Mouse (Mus musculus): ENCODE results near the gene Gpm6b.

Gpm6b gene

DNA sequence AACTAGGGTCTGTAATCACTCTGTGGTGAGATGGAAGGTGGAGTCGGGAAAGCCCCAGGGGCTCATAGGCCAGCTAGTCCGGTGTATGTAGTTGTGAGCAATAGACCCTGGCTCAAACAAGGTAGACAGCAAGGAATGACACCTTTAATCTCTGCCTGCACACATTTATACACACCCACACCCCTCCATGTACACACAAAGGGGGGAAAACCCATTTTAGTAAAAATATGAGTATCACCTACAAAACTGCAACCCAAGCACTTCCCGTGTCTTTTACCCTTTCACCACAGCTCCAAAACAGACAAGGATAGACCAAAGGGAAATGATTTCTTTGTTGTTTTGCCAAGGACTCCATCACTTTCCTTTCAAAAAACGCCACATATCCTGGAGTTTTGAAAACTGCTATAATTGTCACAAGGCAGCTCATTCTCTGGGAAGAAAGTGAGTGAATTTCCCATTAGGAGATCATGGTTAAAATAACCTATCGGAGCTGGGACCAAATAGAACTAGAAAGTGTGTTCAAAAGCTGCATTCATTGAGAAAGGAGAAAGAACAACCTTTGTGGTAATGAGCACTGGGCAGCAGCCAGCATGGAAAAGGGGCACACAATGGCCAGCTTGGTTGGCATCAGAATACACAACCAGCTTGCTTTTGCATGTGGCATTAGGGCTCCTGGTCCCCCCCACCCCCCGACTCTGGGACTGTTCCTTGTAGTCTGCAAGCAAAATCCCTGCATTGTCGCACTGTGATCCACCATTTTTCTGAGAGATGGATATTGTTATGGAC is 68.9 kb downstream of the Gpm6b start:
- no peak for DNase-seq

DNA sequence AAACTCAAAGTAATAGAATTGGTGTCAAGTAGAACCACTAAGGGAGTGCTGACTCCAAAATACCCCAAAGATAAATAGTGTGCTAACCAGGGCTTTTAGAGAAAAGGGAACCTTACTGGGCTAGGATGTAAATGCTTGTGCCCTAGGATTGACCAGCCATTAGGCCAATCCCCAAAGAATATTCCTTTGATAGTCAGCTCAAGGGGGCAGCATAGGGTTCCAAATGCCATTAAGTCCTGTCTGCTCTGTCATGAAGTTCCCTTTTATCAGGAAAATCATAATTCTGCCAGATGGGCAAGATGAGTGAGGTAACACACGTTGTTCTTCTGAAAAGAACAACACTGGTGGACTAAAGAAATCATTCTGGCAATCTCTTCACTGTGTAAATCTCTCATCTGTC is 70.1 kb downstream of the Gpm6b start:
- no peak for DNase-seq

DNA sequence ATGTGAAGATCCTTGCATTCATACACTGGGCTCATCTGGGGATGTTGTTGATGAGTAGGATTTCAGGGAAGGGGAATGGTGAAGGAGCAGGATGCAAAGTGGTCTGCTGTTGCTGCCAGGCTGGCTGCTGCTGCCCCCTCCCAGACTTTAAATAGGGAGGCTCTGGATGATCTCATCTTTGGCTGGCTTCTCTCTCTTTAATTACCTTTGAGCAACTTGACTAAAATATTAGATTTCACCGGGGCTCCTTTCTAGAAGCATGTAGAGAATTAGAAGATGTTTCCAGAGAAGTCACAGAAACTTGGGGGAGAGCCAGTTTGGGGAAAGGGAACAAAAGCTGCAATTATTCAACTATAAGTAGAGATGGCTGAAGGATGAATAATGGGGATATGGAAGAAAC is 76.5 kb downstream of the Gpm6b start:
- DNase-seq = no peak

DNA sequence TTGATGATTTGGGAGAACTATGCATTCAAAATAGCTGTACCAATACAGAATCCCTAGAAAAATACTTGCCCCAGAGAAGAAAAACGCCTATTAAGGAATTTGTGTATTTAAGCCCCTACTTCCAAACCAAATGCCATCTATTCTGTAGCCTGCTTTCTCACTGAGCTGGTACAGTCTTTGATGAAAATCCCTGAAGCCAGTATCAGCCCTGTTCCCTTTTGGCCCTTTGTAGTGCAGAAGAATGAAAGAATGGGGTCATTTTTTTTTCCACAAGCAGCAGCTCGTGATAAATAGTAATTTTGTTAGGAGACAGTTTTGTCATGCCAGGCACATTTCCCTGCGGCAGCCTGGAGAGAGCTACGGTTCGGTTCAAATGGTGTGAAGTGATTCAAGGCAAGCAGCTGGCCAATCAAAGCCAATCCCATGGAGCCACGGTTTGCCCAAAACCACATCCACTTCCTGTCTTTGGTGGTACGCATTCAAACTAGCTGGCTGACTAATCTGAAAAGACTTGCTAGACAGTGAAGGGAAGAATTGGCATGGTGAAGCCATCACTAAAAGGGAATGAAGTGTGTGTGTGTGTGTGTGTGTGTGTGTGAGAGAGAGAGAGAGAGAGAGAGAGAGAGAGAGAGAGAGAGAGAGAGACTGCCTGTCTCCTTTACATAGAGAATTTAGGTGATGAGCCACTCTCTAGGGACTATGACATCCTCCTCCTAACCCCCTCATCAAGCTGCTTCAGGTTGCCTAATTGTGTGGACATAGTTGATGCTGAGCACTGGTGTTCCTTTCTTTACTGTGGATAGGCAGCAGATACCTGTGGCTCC is 78.1 kb downstream of the Gpm6b start:
- DNase-seq = no peak

DNA sequence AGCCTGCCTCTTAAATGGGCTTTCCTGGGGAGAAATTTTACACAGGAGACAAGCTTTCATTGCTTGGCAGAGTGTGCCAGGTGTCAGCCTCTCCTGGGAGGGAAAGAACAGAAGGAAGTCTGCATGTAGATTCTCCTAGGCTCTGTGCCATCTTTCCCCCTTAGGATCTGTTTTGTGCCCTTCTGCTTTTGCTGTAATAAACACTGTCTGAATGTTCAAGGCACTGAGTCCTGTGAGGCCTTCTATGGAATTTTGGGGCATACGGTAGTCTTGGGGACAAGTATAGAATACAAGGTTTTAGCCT is 78.6 kb downstream of the Gpm6b start:
- DNase-seq = no peak

DNA sequence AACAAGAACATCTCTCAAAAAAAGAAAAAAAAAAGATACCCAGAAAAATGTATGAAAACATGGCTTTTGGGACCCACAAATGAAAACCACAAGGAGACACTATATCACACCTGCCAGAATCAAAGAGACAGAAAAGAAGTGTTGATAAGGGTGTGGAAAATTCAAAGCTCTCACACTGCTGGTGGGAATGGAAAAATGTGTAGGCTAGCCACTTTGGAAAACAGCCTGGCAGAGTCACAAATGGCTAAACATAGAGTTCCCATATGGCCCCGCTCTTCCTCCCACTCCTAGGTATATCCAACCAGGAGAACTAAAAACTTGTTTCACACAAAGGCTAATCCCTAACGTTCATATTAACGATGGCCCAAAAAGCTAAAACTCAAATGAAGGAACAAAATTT is 84.5 kb downstream of the Gpm6b start:
- no peak for DNase-seq

DNA sequence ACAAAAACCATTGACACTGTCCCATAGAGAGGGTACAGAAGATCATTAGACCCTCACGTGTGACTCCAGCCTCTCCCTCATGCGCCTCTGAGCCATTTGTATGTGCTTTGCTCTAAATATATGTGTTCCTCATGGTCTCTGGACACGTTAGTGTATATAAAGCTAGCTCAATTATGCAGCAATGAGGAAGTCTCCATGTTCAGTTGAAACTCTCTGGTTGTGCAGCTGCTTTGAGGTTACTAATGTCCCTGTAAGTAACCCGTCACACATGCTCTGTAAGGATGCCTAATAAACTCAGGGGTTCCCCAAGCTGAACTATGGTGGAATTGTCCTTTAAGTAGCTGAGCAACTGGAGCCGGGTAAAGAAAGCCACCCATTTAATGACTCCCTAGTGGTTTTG is 88.9 kb downstream of the Gpm6b start:
- no peak for DNase-seq

DNA sequence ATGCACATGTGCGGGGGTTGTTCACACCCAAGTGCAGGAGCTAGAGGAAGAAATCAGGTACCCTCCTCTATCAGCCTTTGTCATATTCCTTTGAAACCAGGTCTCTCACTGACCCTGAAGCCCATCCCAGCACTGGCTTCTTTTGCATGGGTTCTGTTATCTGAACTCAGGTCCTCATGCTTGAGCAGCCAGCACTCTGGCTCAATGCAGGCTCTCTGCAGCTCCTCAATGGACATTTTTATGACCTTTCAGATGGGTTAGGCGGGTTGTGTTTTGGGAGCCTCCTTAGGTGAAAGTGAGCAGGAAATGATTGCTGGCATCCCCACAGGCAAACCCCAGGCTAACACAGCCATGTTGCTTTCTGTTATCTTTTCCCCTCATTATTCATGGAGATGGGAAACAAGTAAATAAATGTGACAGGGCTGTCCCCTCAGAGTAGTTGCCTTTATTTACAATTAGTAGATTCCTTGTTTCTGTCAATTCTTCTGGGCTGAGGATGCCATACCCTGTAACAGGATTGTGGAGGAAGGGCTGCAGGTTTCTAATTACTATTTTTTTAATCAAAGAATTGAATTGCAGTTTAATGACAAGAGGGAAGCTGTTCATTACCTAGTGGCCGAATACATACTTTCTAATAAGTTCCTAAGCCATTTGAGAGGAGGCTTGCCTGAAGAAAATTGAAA is 89.6 kb downstream of the Gpm6b start:
- no peak for DNase-seq

DNA sequence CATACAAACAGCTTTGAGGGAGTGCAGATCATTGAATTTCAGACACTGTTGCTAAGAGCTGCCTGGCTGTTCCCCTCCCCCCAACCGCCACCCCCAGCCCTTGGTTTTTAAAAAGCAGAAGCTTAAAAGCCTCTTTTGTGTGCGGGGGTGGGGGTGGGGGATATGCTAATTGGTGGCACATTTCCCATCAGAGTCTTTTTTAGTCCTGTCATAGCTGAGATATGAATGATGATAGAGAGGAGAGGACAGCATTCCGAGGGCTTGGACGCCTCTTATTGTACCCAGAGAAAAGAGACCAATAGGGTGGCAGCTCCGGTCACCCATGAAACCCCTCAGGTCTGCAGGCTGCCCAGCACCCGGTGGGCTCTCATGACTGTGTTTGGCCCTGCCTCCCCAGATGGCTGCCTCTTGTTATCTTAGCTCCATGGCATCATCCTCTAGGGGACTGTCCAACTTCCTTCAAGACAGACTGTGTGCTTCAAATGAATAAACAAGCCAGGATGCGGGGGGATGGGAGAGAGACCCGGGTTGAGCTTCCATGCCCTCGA is 90.3 kb downstream of the Gpm6b start:
- no peak for DNase-seq

DNA sequence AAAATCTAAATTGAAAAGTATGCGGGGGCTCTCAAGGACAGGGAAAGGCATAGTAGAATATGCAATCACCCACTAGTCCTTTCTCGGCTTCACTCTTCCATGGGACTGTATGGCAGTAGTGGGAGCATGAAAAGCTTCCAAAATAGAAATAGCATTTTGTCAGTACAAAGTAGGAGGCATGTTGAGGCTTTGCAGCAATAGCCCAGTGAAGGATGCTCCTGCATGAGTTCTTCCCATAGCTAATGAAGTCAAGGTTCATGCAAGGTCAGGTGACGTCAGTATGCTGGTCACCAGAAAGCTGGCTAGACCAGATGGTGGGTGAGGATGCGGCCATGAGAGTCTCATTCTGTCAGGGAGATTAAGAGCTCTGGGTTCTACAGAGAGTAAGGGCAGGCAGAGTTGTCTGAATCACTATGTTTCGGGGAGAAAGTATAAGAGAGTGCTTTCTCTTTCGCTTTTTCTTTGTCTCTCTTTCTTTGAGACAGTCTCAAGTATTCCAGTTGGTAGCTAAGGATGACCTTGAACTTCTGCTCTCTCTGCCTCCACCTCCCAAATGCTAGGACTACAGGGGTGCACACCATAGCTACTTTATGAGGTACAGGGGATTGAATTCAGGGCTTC is 95.9 kb downstream of the Gpm6b start:
- DNase-seq = no peak

DNA sequence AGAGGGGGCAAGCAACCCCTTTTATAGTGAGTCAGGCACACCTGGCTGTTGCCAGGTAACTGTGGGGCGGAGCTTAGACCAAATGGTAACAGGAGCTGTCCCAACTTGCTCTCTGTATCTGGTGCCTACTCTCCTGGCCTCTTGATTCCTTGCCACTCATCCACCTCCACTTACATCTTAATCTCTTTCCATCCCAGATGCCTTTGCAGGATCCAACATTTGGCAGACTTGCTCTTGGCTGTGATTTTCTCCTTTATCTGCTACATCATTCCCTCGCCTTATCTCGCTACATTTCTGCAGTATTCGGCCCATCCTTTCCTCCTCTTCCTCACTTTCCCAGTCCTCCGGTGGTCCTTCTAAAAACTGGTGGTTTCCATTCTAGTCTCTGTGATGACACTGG is 99.6 kb downstream of the Gpm6b start:
- no peak for DNase-seq

DNA sequence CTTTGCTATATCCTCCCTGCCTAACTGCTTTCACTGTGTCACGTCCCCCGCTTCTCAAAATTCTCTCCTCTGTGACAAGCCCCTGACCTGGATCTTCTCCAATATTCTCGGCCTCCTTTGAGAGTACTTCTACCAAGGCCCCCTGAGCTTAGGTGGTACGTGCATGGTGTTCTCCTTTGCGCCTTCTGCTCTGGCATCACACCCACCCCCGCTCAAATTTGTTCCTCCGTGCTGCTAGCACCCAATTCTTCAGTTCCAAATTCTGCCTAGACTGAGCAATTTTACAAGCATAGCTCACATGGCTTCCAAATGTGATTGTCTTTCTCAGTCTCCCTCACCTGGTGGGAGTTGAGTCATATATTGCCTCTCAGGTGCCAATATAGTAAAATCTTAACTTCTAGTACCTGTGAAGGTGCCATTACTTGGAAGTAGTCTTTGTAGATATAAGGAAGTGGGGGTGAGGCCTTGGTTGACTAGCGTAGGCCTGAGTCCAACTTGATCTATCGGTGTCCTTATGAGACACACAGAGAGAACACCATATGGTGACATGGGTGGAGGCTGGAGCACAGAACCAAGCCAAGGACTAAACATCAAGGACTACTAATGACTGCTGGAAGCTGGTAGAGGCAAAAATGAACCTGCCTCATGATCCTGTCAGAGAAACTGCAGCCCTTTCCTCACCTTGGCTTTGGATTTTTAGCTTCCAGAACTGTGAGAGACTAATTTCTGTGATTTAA is 100.2 kb downstream of the Gpm6b start:
- no peak for DNase-seq

DNA sequence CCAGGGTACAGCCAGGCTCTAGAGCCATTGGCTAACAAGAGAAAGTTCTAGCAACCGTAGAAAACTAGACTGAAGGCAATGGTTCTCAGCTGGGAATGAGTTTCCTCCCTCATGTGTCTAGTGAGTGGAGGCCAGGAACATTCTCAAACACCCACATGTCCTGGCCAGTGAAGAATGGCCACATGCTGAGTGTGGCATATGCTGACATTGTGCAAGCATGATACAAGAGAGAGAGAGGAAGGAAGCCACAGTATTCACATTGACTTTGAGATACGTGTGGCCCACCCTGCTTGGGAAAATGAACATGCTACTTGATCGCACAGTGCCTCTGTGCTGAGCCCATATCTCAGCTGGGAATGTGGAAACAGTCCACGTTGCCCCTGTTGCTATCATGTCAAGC is 101.2 kb downstream of the Gpm6b start:
- no peak for DNase-seq

DNA sequence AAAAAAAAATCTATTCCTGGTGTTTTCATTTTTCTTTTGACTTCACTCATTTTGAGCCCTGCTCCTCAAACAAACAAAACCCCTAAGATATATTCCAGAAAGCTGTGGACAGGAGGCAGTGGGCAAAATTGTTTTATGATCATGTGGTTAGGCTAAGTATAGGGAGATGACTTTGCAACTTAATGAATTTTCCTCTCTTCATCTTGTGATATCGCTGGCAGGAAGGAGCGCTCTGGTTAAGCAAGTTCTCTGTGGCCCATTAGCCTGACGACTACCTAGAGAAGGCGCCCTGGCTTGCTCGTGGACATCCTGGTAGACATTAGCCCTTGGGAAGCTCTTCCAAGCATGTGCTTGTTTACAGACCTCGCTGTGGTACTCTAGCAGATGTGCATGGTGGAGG is 103.1 kb downstream of the Gpm6b start:
- no peak for DNase-seq

DNA sequence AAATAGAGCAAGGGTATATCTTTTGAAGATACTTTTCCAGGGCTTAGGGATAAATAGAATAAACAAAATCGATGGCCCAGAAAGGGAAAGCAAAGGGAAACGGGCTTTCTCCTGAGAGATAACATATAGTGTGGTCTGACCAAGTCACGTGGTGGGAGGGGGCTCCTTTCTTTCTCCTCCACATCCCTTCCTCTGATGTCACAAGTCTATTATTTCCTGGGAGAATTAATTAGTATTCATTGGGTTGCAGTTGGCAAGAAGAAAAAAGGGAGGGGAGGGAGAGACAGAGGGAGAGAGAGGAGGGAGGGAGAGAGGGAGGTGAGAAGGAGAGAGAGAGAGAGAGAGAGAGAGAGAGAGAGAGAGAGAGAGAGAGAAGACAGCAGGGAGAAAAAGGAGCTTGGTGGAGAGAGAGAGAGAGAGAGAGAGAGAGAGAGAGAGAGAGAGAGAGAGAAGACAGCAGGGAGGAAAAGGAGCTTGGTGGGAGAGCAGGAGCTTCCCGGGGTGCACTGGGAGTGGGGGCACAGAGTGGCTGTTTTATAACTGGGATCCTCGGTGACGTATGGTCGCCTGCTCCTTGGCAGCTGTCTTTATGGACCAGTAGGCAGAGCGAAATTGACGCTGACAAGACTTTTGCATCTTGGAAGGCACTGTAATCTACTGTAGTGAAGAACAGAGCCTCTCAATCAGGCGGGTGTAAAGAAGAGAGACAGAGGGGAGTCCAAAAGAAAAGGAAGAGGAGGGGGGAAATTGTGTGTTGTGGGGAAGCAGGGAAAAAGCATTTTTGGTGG is 105.7 kb downstream of the Gpm6b start:
- DNase-seq = no peak

DNA sequence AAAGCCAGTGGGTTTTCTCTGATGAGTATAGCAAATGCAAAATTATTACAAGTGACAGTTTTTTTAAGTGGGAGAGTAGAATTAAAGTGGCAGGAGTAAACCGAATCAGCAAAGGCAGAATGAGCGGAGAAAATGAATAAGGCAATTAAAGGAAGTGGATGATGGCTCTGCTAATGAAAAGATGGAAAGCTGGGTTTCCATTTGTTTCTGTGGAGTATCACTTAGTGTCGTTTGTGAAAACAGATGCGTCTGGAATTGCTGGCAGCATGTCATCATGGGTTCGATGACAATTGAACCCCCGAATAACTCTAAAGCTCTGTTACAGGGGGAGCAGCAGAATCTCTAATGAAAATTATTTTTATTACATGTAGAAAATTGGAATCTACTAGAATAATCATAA is 109.4 kb downstream of the Gpm6b start:
- DNase-seq = no peak

DNA sequence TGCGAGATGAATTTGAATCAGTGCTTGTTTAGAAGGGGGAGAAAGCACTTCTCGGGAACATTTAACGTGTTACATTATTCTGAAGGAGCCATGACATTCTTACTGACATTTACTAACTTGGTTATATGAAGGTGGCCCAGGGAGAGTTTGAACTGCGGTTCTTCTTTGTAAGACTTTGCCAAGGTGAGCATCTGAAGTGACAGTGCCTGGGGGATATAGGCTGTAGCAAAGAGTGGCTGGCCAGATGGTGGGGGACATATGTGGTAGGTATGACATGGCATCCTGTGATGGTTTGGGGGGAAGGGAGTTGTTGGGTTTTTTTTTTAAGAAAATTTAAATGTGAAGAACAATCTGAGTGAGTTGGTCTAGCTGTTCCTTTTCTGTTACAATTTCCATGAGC is 109.9 kb downstream of the Gpm6b start:
- no peak for DNase-seq

DNA sequence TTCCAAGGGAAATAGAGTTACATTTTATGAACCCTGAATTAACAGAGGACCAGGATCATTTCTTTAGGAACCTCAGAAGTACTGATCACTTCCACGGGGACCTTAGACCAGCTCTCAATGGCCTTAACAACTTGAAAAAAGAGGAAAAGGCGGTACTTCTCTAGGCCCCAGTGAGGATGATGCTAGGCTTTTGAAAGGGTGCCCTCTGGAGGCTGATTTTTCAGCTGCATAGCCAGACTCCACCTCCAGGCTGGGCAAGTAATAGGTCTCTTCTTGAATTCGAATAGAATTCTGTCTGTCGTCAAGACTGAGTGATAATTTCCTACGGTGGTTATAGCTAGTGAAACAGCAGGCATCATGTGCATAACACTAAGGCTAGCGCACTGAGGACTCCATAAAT is 113.1 kb downstream of the Gpm6b start:
- peak; percentile 70 for DNase-seq

DNA sequence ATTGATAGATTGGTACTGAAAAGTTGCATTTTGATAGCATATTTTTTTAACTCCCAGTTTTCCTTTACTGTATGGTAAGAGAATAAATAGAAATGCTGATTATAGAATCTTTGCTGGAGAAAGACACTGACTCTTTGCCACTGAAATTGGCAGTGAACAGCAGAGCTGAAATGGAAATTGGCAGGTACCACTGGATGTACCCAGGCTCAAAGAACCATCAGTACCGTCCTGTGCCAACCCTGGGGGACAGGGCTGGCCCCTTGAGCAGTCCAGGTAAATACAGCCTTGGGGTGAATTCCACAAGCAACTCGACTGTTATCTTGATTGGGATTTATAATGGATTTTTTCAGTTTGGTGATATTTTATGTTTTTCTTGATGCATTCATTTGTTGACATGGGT is 114.7 kb downstream of the Gpm6b start:
- DNase-seq = no peak

DNA sequence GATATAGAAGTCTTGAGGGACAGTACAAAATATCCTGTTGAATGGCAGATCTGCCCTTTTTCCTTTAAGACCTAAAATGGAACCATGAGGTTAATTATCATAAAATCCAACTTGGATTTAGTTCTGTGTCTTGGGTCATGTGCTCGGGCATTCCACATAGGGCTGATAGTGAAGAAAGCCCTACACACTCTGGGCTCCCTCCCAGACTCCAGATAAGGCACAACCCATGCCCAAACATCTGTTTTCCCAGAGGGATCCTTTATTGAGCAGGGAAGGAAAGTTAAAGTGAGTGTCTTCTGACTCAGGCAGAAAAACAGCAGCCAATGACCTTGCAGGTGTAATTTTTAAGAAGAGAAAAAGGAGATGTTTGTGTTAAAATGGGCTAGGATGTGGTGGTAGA is 116.2 kb downstream of the Gpm6b start:
- DNase-seq = no peak

DNA sequence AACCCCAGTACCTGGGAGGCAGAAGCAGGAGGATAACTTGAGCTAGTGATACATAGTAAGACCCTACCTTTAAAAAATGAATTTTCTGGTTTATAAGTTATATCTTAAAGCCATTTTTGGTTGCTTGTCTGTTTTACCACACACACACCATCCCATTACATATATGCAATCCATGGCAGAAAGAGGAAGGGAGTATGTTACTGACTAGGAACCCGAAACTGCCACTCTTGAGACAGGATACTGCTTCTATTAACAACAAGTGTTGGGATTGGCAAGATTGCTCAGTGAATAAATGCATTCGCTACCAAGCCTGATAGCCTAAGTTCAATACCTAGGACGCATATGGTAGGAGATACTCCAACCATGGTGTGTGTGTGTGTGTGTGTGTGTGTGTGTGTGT is 117.6 kb downstream of the Gpm6b start:
- DNase-seq = no peak

DNA sequence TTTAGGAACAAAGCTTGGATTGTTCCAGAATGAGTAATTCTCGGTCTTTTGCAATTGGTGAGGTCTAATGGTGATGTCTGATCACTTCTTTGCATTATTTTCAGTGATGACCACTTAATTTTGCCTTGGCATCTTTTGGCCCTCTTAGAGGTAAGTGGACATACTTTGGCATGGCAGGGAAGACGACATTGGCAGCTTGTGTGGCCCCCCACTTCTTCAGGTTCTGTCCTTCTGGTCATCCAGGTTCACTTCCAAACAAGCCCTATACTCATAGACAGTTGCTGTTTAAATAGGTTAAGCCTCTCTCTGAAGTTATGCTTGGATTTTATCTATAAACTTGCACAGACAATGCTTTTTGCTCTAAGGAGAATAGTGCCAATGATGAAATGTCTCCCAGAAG is 120.2 kb downstream of the Gpm6b start:
- DNase-seq = no peak
